Mouse (Mus musculus) urinary bladder, adult 18-20 months (tissue): ENCODE data around the gene Rnf216.

ENCODE experiments used
- DNase-seq, 2 experiments: peaks; one replicate each; pipeline ENCODE4 v3.0.0; 2022; ENCODE audit warnings: low spot score in 2 of 2, mixed read lengths in 2 of 2

The Rnf216 gene

GRCm38 (mm10) chr5:143101626-143102025 lies 11.2 kb downstream of the Rnf216 start:
- DNase-seq, result no peak

DNA sequence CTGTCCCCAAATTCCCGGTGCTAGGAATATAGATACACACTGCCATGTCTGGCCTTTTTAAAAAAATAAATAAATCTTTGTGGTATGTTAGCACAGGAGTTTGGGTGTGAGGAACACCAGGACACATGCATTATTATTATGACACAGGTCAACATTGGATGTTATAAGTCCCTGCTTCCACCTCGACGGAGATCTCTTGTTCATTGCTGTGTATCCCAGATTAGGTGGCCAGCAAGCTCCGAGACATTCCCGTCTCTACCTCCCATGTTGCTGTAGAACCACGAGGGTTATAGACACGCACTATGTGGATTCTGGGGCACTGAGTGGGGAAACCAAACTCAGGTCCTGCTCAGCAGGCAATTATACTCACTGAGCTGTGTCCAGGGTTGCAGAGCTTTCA lies 17.5 kb downstream of the Rnf216 start:
- no peak for DNase-seq

- no peak for DNase-seq
Observed at GRCm38 (mm10) chr5:143092891-143093290, 19.9 kb downstream of the Rnf216 start.

DNA sequence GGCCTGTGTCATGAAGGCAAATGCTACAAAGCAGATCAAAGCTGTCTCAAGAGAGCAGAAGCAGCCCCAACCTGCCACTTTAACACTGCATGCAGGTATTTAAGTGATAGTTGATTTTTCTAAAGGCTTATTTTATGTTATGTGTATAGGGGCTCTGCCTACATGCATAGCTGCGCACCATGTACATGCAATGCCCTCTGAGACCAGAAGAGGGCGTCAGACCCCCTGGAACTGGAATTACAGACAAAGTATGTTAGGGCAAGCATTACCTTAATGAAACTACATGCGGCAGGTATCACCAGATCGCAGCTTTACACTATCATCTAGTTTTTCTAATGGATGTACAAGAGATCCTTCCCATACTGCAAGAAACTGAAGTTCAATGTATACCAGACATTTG lies 27.9 kb downstream of the Rnf216 start:
- no peak for DNase-seq

DNA sequence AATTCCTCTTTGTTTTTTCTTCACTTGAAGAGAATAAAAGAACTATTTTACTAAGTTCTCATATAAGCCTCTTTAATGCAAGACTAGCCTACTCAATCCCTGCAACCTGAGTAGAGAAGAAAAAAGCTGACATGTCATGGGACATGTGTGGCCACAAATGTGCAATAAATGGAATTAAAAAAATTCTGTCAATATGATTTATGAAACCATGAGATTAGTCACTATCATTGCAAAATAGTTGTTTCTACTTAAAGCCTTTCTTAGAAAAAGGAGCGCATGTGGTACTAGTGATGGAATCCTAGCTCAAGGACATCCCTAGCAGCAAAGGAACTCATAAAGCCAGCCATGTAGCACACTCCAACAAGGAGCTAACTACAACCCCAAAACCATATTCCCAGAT lies 33.0 kb downstream of the Rnf216 start:
- no peak for DNase-seq

DNA sequence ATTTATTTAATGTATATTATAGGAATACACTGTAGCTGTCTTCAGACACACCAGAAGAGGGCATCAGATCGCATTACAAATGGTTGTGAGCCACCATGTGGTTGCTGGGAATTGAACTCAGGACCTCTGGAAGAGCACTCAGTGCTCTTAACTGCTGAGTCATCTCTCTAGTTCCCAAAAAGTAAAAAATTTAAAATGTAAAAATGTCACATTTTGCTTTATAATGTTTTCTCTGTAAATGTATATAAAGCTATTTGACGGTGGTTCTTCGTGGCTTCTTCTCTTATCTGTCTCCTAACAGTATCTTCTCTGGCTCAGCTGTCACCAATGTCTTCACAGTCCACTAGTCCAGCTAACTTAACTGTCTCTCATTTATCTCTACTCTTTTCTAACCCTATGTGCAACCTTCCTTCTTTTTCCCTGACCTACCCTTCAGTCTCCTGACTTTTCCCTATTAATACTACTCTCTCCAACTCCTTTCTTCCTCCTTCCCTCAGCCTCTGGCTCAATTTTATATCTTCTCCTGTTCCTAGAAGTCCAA lies 36.1 kb downstream of the Rnf216 start:
- no peak for DNase-seq

GRCm38 (mm10) chr5:143075987-143076386 lies 36.8 kb downstream of the Rnf216 start:
- no peak for DNase-seq

- no peak for DNase-seq
Observed at GRCm38 (mm10) chr5:143069048-143069447, 43.7 kb downstream of the Rnf216 start.

- no peak for DNase-seq
Observed at GRCm38 (mm10) chr5:143068382-143068781, 44.4 kb downstream of the Rnf216 start.

DNA sequence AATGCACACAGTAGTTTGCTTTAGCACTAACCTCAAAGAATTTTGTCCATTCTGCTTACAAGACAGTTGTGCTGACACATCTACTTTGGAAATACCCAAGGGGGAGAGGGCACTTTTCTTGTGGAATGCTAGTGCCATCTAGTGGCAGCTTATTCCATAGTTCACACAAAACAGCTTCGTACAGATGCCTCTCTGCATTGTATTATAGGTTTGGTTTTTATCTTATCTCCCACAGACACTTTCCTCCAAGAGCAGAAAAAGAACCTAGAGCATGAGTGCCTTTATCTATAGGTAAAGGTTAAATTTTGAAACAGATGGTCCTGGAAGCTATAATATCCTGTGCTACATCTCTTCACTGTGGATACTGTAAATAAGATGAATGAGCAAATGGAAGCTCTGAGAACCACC lies 46.2 kb downstream of the Rnf216 start:
- peak in 1 of 2 experiments; percentile 52 for DNase-seq

DNA sequence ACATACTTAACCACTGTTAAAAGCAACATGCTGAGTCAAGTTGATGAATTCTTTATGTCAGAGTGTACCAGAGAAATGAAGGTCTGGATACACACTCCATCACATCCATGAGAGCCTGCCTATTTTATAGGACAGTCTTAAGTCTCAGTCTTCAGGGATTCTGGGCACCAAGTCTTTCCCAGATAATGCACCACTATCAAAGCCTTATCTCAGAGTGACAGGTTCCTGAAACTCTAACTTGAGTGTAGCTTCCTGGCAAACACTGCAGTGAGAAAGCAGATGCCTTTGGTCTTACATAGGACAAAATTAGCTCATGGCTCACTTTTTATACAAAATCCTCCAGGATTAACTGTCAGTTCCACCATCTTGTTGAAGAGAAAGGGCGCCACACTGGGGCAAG lies 46.7 kb downstream of the Rnf216 start:
- DNase-seq, result no peak

- DNase-seq, result no peak
Observed at GRCm38 (mm10) chr5:143065230-143065629, 47.6 kb downstream of the Rnf216 start.

DNA sequence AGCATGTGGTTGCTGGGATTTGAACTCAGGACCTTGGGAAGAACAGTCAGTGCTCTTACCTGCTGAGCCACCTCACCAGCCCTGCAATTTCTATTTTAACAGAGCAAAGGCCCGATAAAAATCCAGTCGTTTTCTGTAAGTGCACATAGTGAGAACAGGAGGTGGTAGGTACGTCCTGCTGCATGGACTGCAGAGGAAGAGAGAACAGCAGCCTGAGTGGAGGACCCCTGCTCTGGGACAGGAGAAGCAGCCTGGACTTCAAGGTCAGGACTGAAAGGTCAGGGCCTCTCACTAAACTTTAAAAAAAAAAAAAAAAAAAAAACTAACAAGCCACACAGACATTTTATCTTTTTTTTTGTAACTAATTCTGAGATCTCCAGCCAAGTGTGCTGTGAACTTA lies 50.5 kb downstream of the Rnf216 start:
- no peak for DNase-seq

GRCm38 (mm10) chr5:143061511-143061910 lies 51.3 kb downstream of the Rnf216 start:
- DNase-seq, result no peak

DNA sequence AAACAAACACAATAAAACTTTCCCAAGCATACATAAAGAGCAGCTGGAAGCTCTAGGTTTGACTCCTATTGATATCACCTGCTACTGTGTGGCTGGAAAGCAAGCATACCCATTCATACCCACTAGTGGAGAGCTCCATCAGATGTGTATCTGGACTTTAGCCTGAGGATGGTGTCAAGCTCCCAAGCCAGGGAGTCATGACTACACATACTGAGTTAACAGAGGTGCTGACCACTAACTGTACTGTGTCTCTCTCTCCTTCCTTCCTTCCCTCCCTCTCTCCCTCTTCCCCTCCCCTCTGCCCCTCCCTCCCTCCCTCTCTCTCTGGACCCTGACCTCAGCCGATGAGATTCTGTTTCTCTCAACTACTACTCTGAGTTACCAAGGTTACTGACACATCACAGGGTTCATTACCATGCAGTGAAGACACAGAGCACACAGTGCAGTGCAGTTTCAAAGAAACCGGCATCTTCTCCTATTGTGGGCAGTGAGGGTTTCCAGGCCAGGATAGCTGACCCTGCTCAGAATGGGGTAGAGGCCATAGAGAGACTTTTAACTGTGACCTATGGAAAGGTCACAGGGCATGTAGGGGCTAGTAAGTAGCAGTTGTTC lies 51.9 kb downstream of the Rnf216 start:
- DNase-seq, result no peak

DNA sequence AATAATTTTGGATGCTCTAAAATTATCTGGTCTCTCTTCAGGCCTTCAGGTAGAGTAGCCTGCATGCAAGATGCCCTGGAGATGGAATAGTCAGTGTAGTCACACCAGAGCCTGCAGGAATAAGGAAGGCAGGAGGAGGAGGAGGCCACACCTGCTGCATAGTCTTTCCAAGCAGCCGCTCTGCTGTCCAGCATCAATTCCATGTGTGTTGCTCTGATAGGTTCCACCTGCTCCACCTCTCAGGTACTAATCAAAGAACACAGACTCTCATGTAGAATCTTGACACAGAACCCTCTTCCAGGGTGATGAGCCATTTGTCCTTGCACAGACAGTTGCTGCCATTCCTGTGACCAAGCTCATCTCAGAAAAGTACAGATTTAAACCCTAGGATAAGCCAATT lies 52.8 kb downstream of the Rnf216 start:
- no peak for DNase-seq

DNA sequence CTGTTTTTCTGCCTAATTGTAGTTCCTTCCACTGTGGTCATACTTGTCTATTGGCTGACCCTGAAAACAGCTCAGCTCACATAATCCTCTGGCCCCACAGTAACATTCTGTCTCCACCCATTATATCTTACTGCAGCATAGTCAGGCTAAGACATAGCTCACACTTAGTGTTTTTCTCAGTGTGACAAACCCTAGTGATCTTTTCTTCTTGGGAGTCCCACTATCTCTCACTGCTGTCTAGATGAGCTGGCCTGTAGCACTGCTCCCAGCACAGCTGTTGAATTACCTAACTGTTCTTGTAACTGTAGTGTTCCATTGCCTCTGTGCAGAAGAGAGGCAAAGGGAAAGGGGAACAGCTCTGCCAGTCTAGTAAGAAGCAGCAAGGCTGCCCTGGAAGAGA lies 53.6 kb downstream of the Rnf216 start:
- no peak for DNase-seq

GRCm38 (mm10) chr5:143058675-143059074 lies 54.1 kb downstream of the Rnf216 start:
- no peak for DNase-seq

DNA sequence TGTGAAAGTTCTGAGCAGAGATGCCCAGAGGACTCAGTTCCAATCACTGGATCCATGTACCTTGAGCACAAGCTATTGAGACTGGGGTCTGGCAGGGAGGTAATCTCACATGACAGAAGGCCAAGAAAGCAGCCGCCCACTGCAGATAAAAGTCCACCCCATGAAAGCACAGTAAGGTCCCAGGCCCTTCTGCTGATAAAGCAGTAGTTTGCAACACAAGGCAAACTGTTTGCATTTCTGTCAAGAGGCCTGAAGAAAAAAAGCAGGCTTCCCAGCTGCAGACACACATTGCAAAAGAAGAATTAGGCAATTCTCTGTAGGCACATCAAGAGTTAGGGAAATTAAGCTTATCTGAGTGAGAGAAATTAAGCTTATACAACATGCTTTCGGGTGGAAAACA lies 54.6 kb downstream of the Rnf216 start:
- DNase-seq, result no peak

DNA sequence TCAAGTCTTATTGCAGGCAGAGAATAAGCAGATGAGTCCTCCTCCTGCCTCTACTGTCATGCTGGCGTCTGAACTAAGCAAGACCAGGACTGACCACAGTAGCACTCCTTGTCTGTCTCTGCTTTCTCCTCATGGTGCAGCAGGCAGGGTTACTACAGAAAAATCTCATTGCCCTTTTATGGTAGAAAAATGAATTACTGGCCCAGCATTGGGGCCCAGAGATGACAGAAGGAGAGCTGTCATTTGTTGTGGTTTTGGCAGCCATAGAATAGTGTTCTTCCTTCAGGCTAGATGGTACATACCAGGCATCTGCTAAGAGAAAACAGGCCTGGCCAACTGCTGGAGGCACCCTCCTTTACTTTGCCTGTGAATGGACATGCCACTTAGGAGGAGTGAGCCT lies 55.0 kb downstream of the Rnf216 start:
- DNase-seq, result no peak

GRCm38 (mm10) chr5:143056191-143056880 lies 56.5 kb downstream of the Rnf216 start:
- DNase-seq, result peak in 1 of 2 experiments; percentile 63

- DNase-seq, result no peak
Observed at GRCm38 (mm10) chr5:143055501-143056125, 57.2 kb downstream of the Rnf216 start.

- DNase-seq, result no peak
Observed at GRCm38 (mm10) chr5:143054703-143055102, 58.1 kb downstream of the Rnf216 start.
